Mouse (Mus musculus) ovary, adult 10 weeks (tissue): ENCODE measurements around the gene Med9. TPM values are rescaled to one million over a fixed set of nuclear protein-coding genes. Genes with fewer than 3 reads are reported as not detected.

Source experiments
- polyA plus RNA-seq: library from polyadenylated mRNA; stranded (reverse); fragments of 350-450 nt; fragmentation: Illumina TruSeq; extraction: RNeasy Lipid Tissue Mini Kit (QIAGEN cat#74804); gene quantifications from one replicate; pipeline ENCODE4 v1.2.3, GENCODE M21; 2014

Med9 gene
- 11.5 TPM for polyA plus RNA-seq

GRCm38 (mm10) chr11:59947752-59948400 lies at the start of gene Med9:
Gene Med9 (plus strand): TSS chr11:59948206.

GRCm38 (mm10) chr11:59964818-59965217 lies 16.8 kb downstream of the Med9 start, which contains the start of gene Rasd1:
Gene Rasd1 (minus strand): TSS chr11:59964944.

Other genes starting within 250 kb of the Med9 start
- gene Pld6, start 160.6 kb upstream of the Med9 start, polyA plus RNA-seq = 0.26 TPM
- 3.6 TPM for gene Flcn, start 138.2 kb upstream of the Med9 start, polyA plus RNA-seq
- gene Nt5m, start 108.8 kb upstream of the Med9 start, polyA plus RNA-seq = 1.5 TPM
- gene Cops3, start 108.4 kb upstream of the Med9 start, polyA plus RNA-seq = 164 TPM
- gene Rasd1, start 16.7 kb downstream of the Med9 start, polyA plus RNA-seq = 12.7 TPM
- gene Pemt, start 98.3 kb downstream of the Med9 start, polyA plus RNA-seq = not detected
- 3.7 TPM for gene Rai1, start 156.8 kb downstream of the Med9 start, polyA plus RNA-seq